Mouse (Mus musculus): ENCODE measurements around the gene Tle2.

DNA sequence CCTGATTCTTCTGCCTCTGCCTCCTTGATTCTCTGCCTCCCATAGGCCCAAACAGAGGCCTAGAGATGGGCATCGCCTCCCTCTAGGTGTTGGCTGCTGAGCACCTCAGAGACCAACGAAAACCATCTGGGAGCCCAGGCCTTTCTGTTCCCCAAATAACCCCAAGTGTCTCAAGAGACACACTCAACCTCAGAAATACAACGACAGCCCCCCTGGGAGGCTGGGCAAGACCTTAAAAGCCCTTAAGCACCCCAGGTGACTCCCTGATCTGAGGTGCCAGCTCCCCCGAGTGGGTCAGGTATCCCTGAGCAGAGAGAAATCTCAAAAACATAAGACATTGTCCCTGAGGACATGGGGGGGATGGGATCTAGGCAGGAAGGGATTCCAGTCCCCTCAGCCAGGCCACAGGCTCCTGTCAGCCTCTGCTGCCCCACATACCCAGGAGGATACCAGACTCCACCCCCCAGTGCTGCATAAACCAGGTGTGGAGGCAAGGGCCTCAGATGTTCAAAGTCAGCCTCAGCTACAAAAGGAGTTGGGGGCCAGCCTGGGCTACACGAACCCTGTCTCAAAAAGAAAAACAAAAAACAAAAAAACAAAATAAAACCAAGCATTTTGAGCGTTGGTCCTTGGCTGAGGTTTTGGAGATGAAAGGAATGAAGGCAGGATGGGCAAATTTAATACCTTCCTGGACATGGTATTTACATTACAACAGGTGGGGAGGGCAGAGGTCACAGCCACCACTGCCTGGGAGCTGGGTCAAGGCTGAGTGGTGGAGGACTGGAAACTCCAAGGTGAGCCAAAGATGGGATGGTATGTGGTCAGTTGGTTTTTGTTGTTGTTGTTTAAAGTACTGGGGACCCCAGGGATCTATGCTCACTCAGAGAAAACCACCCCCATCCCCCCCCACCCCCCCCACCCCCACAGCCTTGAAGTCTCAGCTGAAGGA lies 20.3 kb upstream of the Tle2 start:
- TF ChIP-seq GATA1 (IDR thresholded peaks at IDR 0.05; ENCODE audit: borderline replicate concordance, low read length): no peak
- no peak for TF ChIP-seq FLI1 (IDR thresholded peaks at IDR 0.05; ENCODE audit: low read length)
